Mouse (Mus musculus): ENCODE results near the gene Med4. TPM values are rescaled to one million over a fixed set of nuclear protein-coding genes. Genes with fewer than 3 reads are reported as not detected.

Med4 gene
- polyA plus RNA-seq, 1 experiment from 2014 or later: 104 TPM

GRCm38 (mm10) chr14:73477077-73477476 is 32.7 kb upstream of the Med4 start:
- Histone ChIP-seq H3K36me3 (no peaks in the 10 kb centered on the region), H3K4me2 (replicated peaks) (no peak overlapping the region), H3K9me3 (no peaks in the 10 kb centered on the region), H3K4me3 (no peak overlapping the region), H3K27me3 (no peaks in the 10 kb centered on the region), H3K4me1 (peaks cover 9% of the 10 kb centered on the region; the same call in 1 of the 2 replicates), H3K9ac (no peak overlapping the region), H3K27ac (no peak overlapping the region)
- WGBS: 93% methylated on average over 10 of the region's 10 CpGs
- ATAC-seq (ENCODE audit: insufficient number of reproducible peaks, insufficient read depth, low FRiP score, low TSS enrichment): no peak

GRCm38 (mm10) chr14:73478321-73478720 is 31.5 kb upstream of the Med4 start:
- Histone ChIP-seq H3K27me3 (no peaks in the 10 kb centered on the region), H3K4me1 (peaks cover 9% of the 10 kb centered on the region; the same call in 1 of the 2 replicates), H3K4me2 (replicated peaks) (no peak overlapping the region), H3K4me3 (no peak overlapping the region), H3K36me3 (no peaks in the 10 kb centered on the region), H3K27ac (no peak overlapping the region), H3K9me3 (no peaks in the 10 kb centered on the region), H3K9ac (no peak overlapping the region)
- no peak for ATAC-seq (ENCODE audit: insufficient number of reproducible peaks, insufficient read depth, low FRiP score, low TSS enrichment)
- 59% methylated on average over 3 of the region's 3 CpGs for WGBS

- H3K4me2 ChIP-seq (replicated peaks): no peak overlapping the region
- no peaks in the 10 kb centered on the region for H3K27me3 ChIP-seq
- H3K9me3 ChIP-seq: no peaks in the 10 kb centered on the region
- 65% methylated on average over 1 of the region's 1 CpGs for WGBS
- ATAC-seq (ENCODE audit: insufficient number of reproducible peaks, insufficient read depth, low FRiP score, low TSS enrichment): no peak
- peaks cover 3% of the 10 kb centered on the region; the same call in 1 of the 2 replicates for H3K4me1 ChIP-seq
- H3K27ac ChIP-seq: no peak overlapping the region
- no peak overlapping the region for H3K9ac ChIP-seq
- H3K4me3 ChIP-seq: no peak overlapping the region
- no peaks in the 10 kb centered on the region for H3K36me3 ChIP-seq
These were observed 30.1 kb upstream of the Med4 start for GRCm38 (mm10) chr14:73479771-73480170.

GRCm38 (mm10) chr14:73483516-73484229 is 26.2 kb upstream of the Med4 start:
- no peaks in the 10 kb centered on the region for H3K4me1 ChIP-seq
- 62% methylated on average over 5 of the region's 5 CpGs for WGBS
- ATAC-seq (ENCODE audit: insufficient number of reproducible peaks, insufficient read depth, low FRiP score, low TSS enrichment): 0 out of 2 replicates have a peak, but pooled peaks have one; percentile 55

GRCm38 (mm10) chr14:73484366-73485110 is 25.3 kb upstream of the Med4 start:
- H3K27ac ChIP-seq: 0 out of 2 replicates have a peak overlapping the region, but pooled peaks have one; percentile 11
- 62% methylated on average over 3 of the region's 3 CpGs for WGBS

More at GRCm38 (mm10) chr14:73483516-73484229, 26.2 kb upstream of the Med4 start:
- no peak overlapping the region for H3K4me2 ChIP-seq (replicated peaks)
- no peak overlapping the region for H3K9ac ChIP-seq
- no peaks in the 10 kb centered on the region for H3K9me3 ChIP-seq
- no peaks in the 10 kb centered on the region for H3K36me3 ChIP-seq
- H3K4me3 ChIP-seq: no peak overlapping the region
- 0 out of 2 replicates have a peak overlapping the region, but pooled peaks have one; percentile 11 for H3K27ac ChIP-seq
- H3K27me3 ChIP-seq: no peaks in the 10 kb centered on the region

GRCm38 (mm10) chr14:73486641-73487040 is 23.2 kb upstream of the Med4 start:
- H3K4me1 ChIP-seq: no peaks in the 10 kb centered on the region
- 77% methylated on average over 5 of the region's 5 CpGs for WGBS

More at GRCm38 (mm10) chr14:73484366-73485110, 25.3 kb upstream of the Med4 start:
- ATAC-seq (ENCODE audit: insufficient number of reproducible peaks, insufficient read depth, low FRiP score, low TSS enrichment): no peak
- no peaks in the 10 kb centered on the region for H3K36me3 ChIP-seq
- no peaks in the 10 kb centered on the region for H3K9me3 ChIP-seq
- H3K4me3 ChIP-seq: no peak overlapping the region
- no peaks in the 10 kb centered on the region for H3K4me1 ChIP-seq
- H3K27me3 ChIP-seq: no peaks in the 10 kb centered on the region
- H3K4me2 ChIP-seq (replicated peaks): no peak overlapping the region
- H3K9ac ChIP-seq: no peak overlapping the region

GRCm38 (mm10) chr14:73493356-73493755 is 16.5 kb upstream of the Med4 start:
- no peak overlapping the region for H3K4me3 ChIP-seq
- 95% methylated on average over 6 of the region's 6 CpGs for WGBS

More at GRCm38 (mm10) chr14:73486641-73487040, 23.2 kb upstream of the Med4 start:
- H3K27me3 ChIP-seq: no peaks in the 10 kb centered on the region
- H3K4me2 ChIP-seq (replicated peaks): no peak overlapping the region
- H3K9ac ChIP-seq: no peak overlapping the region
- no peak overlapping the region for H3K27ac ChIP-seq
- 0 out of 2 replicates have a peak, but pooled peaks cover 3% of the 10 kb centered on the region for H3K9me3 ChIP-seq
- no peak for ATAC-seq (ENCODE audit: insufficient number of reproducible peaks, insufficient read depth, low FRiP score, low TSS enrichment)
- H3K36me3 ChIP-seq: no peaks in the 10 kb centered on the region
- H3K4me3 ChIP-seq: no peak overlapping the region

GRCm38 (mm10) chr14:73494122-73494521 is 15.7 kb upstream of the Med4 start:
- Histone ChIP-seq H3K27ac (no peak overlapping the region), H3K9me3 (0 out of 2 replicates have a peak, but pooled peaks cover 3% of the 10 kb centered on the region), H3K4me1 (no peaks in the 10 kb centered on the region), H3K4me2 (replicated peaks) (no peak overlapping the region), H3K27me3 (no peaks in the 10 kb centered on the region), H3K9ac (no peak overlapping the region), H3K36me3 (no peaks in the 10 kb centered on the region), H3K4me3 (no peak overlapping the region)
- WGBS: 75% methylated on average over 6 of the region's 6 CpGs
- ATAC-seq (ENCODE audit: insufficient number of reproducible peaks, insufficient read depth, low FRiP score, low TSS enrichment): no peak

More at GRCm38 (mm10) chr14:73493356-73493755, 16.5 kb upstream of the Med4 start:
- no peak overlapping the region for H3K9ac ChIP-seq
- no peaks in the 10 kb centered on the region for H3K36me3 ChIP-seq
- no peaks in the 10 kb centered on the region for H3K27me3 ChIP-seq
- H3K4me1 ChIP-seq: no peaks in the 10 kb centered on the region
- H3K9me3 ChIP-seq: 0 out of 2 replicates have a peak, but pooled peaks cover 3% of the 10 kb centered on the region
- no peak overlapping the region for H3K4me2 ChIP-seq (replicated peaks)
- no peak overlapping the region for H3K27ac ChIP-seq
- no peak for ATAC-seq (ENCODE audit: insufficient number of reproducible peaks, insufficient read depth, low FRiP score, low TSS enrichment)

- no peaks in the 10 kb centered on the region for H3K36me3 ChIP-seq
- H3K27ac ChIP-seq: no peak overlapping the region
- H3K27me3 ChIP-seq: no peaks in the 10 kb centered on the region
- 72% methylated on average over 7 of the region's 7 CpGs for WGBS
- no peaks in the 10 kb centered on the region for H3K4me1 ChIP-seq
- no peak overlapping the region for H3K4me3 ChIP-seq
- no peak for ATAC-seq (ENCODE audit: insufficient number of reproducible peaks, insufficient read depth, low FRiP score, low TSS enrichment)
- 0 out of 2 replicates have a peak, but pooled peaks cover 3% of the 10 kb centered on the region for H3K9me3 ChIP-seq
- no peak overlapping the region for H3K9ac ChIP-seq
- H3K4me2 ChIP-seq (replicated peaks): no peak overlapping the region
These were observed 14.1 kb upstream of the Med4 start for GRCm38 (mm10) chr14:73495753-73496152.

GRCm38 (mm10) chr14:73501283-73501682 is 8.5 kb upstream of the Med4 start:
- Histone ChIP-seq H3K4me3 (no peak overlapping the region), H3K4me1 (peaks cover 11% of the 10 kb centered on the region), H3K4me2 (replicated peaks) (no peak overlapping the region), H3K27ac (no peak overlapping the region), H3K36me3 (no peaks in the 10 kb centered on the region), H3K9me3 (no peaks in the 10 kb centered on the region), H3K27me3 (no peaks in the 10 kb centered on the region), H3K9ac (no peak overlapping the region)
- ATAC-seq (ENCODE audit: insufficient number of reproducible peaks, insufficient read depth, low FRiP score, low TSS enrichment): no peak
- WGBS: 95% methylated on average over 9 of the region's 9 CpGs

- ATAC-seq (ENCODE audit: insufficient number of reproducible peaks, insufficient read depth, low FRiP score, low TSS enrichment): no peak
- 74% methylated on average over 6 of the region's 6 CpGs for WGBS
- Histone ChIP-seq H3K9me3 (no peaks in the 10 kb centered on the region), H3K9ac (no peak overlapping the region), H3K36me3 (no peaks in the 10 kb centered on the region), H3K4me2 (replicated peaks) (no peak overlapping the region), H3K27ac (no peak overlapping the region), H3K4me3 (no peak overlapping the region), H3K4me1 (peaks cover 11% of the 10 kb centered on the region), H3K27me3 (no peaks in the 10 kb centered on the region)
These were observed 8.1 kb upstream of the Med4 start for GRCm38 (mm10) chr14:73501721-73502120.

Data from embryonic facial prominence, embryonic 12.5 days (tissue).